Mouse (Mus musculus): ENCODE data around the gene Il1b.
A peak's percentile ranks its signal among the peaks of the same experiment; 100 is the strongest.

Gene Il1b

GRCm38 (mm10) chr2:129368106-129368505, 2.8 kb downstream of the Il1b start:
- no peak for DNase-seq

GRCm38 (mm10) chr2:129367246-129367645, 3.7 kb downstream of the Il1b start:
- DNase-seq, result no peak

- DNase-seq, result no peak
Measured at GRCm38 (mm10) chr2:129360975-129361560, 9.9 kb downstream of the Il1b start.

GRCm38 (mm10) chr2:129360197-129360596, 10.7 kb downstream of the Il1b start:
- DNase-seq, result peak; percentile 48 to 53

- peak; percentile 56 to 61 for DNase-seq
Measured at GRCm38 (mm10) chr2:129338138-129338621, 32.8 kb downstream of the Il1b start.

GRCm38 (mm10) chr2:129333471-129333870, 37.5 kb downstream of the Il1b start:
- DNase-seq, result no peak

GRCm38 (mm10) chr2:129330540-129330939, 40.4 kb downstream of the Il1b start:
- peak; percentile 31 to 43 for DNase-seq

GRCm38 (mm10) chr2:129330024-129330423, 40.9 kb downstream of the Il1b start:
- DNase-seq, result no peak

GRCm38 (mm10) chr2:129328238-129328637, 42.7 kb downstream of the Il1b start:
- DNase-seq, result peak in 1 of 2 experiments; percentile 12

- DNase-seq, result no peak
Measured at GRCm38 (mm10) chr2:129324216-129324615, 46.7 kb downstream of the Il1b start.

- DNase-seq, result no peak
Measured at GRCm38 (mm10) chr2:129322117-129322635, 48.8 kb downstream of the Il1b start.

GRCm38 (mm10) chr2:129320033-129320605, 50.8 kb downstream of the Il1b start:
- no peak for DNase-seq

- peak; percentile 31 to 53 for DNase-seq
Measured at GRCm38 (mm10) chr2:129315831-129316230, 55.1 kb downstream of the Il1b start.

GRCm38 (mm10) chr2:129314880-129315279, 56.1 kb downstream of the Il1b start:
- DNase-seq, result no peak
